Mouse (Mus musculus): Measurements from ENCODE around the gene Tbc1d9.
"Not testable (repeated sequence)": the region's sequence is repeated elsewhere in the genome, so short reads cannot be mapped to it uniquely, and the experiment has no call there.

Gene Tbc1d9

DNA sequence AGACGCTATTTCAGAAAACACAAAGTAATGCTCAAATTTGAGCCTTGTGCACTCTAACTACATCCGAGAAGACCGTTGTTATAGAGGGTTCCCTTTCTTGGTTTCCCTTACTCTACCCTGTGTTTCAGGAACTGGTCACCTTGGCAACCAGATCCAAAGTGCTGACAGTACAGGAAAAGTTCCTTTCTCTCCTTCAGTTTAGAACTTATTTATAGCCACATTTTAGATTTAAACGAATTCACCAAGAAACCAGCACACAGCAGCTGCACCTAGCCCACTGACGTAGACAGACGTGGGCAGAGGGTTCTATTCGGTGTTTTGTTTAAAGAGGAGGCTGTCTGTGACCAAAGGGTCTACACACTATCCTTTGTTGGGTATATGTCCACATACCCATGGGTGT, 79.0 kb downstream of the Tbc1d9 start:
- DNase-seq, result no peak

DNA sequence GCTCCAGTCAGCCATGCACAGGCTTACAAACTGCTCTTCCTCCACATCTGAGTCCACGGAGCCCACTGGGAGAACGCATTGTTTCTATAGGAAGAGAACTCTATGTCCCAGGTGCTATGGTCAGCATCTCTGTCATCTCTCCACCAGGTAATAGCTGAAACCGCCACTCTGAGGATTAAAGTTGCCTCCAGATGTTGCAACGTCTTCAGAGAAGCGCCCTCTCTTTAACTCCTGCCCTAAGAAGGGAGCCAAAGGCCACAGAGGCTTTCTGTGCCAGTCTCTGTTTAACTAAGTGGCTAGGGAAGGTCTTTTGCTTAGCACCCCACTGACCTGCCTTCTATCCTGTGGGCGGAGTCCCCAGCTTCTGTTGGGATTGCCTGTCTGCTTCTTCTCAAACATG, 85.7 kb downstream of the Tbc1d9 start:
- DNase-seq, result no peak

GRCm38 (mm10) chr8:83251362-83252246, 86.5 kb downstream of the Tbc1d9 start:
- DNase-seq, result no peak

GRCm38 (mm10) chr8:83252791-83253190, 87.6 kb downstream of the Tbc1d9 start:
- no peak for DNase-seq

- DNase-seq, result no peak
These were observed 92.5 kb downstream of the Tbc1d9 start for GRCm38 (mm10) chr8:83257631-83258030.

DNA sequence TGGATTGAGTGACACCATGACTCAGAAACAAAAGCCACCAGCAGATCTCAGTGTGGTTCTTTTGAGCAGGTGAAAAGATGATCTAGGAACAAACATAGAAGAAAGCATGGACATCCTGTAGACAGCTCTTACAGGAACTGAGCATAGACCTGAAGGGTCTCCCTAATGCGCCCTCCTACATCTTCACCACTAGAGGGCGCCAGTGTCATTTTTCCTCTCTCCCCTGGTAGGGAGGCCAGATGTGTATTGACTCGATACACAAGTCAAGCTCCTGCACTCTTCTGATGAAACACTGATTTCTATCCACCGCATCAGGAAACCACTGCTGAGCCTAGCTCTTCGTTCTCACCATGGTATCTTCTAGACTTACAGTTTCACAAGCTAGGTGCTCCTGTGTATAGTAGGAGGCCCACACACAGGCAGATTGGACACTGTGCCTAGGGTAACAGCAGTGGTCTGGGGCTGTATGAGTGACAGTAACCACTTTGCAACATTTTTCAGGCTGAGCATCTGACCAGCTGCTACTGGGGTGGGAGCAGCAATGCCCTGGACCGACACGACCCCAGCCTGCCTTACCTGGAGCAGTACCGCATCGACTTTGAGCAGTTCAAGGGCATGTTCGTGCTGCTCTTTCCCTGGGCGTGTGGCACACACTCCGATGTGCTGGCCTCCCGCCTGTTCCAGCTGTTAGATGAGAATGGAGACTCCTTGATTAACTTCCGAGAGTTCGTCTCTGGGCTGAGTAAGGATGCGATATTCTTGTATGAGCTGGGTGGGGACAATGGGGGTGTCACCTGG, 95.5 kb downstream of the Tbc1d9 start:
- peak; percentile 66 for DNase-seq

GRCm38 (mm10) chr8:83271172-83271571, 106.0 kb downstream of the Tbc1d9 start:
- DNase-seq, result no peak

GRCm38 (mm10) chr8:83272464-83272863, 107.3 kb downstream of the Tbc1d9 start:
- no peak for DNase-seq

DNA sequence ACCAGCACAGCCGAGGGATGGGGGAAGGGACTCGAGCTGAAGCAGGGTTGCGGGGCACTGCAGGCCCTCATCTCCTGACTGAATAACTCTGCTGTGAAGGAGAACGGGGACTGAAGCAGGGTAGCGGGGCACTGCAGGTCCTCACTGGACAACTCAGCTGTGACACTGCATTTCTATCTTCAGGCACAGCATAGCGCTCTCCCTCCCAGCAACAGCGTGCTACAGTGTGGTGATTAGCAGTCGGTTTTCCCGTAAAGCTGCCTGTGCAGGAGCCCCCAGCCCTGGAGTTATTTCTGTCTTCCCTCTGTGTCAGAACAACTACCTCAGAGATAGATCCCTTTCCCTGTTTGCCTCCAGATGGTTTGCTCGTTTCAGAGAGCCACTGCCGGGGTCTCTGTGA, 109.3 kb downstream of the Tbc1d9 start:
- DNase-seq, result no peak

GRCm38 (mm10) chr8:83278431-83278830, 113.3 kb downstream of the Tbc1d9 start:
- no peak for DNase-seq

DNA sequence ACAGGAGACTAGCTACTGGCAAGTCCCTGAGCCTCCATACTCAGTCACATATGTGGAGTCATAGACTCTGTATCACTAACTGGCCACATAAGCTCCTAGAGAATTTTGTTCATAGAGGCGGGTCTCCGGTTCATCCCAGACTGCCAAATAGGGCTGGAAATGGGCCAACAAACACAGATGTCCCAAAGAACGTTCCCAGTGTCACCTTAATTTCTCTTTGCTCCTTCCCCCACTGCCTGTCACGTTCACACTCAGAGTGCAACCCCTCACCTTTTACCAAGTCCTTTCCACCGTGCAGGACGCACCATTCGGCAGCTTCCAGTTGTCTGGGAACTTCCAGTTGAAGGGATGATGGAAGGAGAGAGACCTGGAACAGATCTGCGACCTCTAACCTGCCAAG, 120.2 kb downstream of the Tbc1d9 start:
- DNase-seq, result no peak

DNA sequence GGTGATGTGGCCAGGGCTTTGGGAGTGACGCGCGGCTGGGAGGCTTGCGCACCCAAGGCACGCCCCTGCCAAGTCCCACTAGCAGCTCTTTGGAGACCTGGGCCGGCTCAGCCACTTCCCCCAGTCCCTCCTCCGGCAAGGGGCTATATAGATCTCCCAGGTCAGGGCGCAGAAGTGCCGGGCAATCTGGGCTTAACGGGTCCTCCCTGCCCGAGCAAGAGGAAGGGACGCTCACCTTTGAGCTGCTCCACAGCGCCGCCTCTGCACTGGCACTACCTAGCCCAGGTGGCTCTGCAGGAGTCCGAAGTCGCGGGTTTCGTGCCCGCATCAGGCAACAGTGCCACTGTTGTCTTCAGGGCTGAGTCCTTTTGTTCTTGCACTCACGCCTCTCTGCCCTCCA, 125.0 kb downstream of the Tbc1d9 start, which contains the start of gene Ucp1:
Gene Ucp1, plus strand, starts transcription at position 177 of the 400 bp plus-strand sequence.
- DNase-seq, result no peak

DNA sequence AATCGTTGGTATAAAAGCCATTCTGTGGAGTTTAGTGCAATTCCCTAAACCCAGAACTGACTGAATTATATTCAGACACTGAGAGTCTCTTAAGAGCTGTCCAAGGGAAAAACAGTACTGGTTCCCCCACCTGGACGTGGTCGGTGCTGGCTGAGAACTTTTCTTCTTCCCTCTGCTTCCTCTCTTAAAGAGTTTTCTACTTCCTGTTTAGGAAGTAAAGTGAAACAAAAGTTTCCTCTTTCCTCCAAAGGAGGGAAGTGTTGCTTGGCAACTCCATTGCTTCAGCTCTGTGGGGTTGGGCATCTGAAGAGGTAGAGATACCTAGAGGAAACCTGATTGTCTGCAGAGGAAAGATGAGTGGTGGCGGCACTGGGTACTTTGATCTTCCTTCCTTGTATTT, 132.2 kb downstream of the Tbc1d9 start:
- DNase-seq, result no peak

GRCm38 (mm10) chr8:83300135-83300534, 135.0 kb downstream of the Tbc1d9 start:
- DNase-seq, result peak; percentile 19

DNA sequence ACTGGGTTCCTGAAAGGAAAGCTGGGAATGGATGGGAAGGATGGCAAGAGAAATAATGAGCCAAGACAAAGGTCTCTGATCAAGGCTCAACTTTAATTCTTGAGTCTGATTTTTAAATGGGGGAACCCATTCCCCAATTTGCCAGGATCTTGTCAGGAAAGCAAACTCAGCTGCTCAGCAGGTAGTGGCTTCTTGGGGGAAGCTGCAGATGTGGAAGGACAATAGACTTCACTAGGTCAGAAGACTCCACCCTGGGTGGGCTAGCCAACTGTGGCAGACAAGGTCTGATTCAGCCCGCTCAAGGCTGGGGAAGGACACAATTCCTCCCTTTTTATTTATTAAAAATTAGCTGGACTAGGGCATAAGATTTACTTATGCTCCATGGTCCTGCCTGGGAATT, 139.8 kb downstream of the Tbc1d9 start:
- no peak for DNase-seq

- DNase-seq, result no peak
These were observed 144.7 kb downstream of the Tbc1d9 start for GRCm38 (mm10) chr8:83309836-83310235.

GRCm38 (mm10) chr8:83315084-83315483, 149.9 kb downstream of the Tbc1d9 start:
- not testable (repeated sequence) for DNase-seq

DNA sequence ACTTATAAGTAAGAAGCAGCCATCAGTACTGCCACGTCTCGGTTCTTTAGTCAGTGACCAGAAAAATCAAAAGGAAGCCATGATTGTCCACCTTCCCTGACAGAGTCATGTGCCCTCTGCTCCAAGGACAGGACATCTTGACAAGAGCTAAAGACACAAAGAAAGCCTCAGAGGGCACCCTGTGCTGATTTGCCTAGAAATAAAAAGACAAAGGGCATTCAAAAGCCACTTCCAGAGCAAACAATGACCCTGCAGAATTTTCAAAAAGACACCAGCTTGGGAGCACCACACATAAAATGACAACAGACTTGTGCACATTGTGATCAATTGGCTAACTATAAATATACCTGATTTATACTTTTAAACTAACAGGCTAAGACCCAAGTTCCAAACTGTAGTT, 150.5 kb downstream of the Tbc1d9 start:
- DNase-seq, result no peak

GRCm38 (mm10) chr8:83320543-83320942, 155.4 kb downstream of the Tbc1d9 start:
- no peak for DNase-seq

DNA sequence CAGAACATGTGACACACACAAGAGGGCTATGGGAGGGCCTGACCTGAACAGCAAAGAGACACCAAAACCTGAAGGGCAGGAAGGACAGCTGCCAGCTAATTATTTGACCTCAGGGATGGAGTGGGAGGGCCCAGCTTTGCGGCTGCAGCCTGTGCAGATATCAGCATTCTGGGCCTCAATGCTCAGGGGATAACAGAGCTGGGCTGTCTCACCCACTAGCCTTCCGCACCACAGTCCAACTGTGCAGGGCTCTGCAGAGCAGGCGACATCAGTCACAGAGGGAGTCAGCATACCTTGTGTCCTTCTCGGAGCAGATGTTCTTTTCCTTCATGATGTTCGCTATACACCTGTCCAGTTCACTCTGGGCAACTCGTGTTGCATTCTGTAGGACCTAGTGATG, 157.2 kb downstream of the Tbc1d9 start:
- no peak for DNase-seq
